Mouse (Mus musculus): ENCODE data around the gene Lhx2. TPM values are rescaled to one million over a fixed set of nuclear protein-coding genes. Genes with fewer than 3 reads are reported as not detected.

The Lhx2 gene
- total and polyA plus RNA-seq, 2 experiments from 2014 or later = 7.3 to 22.2 TPM

DNA sequence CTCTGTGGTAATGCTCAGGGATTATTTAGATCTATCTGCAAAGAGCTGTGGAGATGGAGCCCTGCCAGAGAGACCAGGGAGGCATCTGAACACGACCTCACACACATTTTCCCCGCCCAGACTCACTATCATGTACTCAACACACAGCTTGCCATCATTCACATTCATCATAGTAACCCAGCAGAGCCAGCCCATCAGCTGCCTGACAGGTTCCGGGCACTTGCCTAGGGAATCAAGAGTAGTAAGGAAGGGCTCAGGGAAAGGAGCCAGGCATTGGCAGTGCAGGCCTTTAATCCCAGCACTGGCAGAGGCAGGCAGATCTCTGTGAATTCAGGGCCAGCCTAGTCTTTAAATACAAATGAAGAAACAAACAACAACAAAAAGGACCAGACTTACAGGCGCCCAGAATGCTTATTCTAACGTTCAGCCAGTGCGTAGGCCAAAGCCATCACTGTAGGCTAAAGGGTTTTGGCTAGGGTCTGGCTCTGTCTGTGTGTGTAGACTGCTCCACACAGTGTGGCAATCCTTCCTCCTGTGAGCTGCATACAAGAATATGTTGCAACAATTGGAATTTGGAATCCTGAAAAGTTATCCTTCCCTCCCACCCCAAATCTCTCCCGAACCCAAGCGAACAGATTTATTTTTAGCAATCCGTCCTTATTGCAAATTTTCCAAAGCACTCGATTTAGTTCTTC, 48.6 kb downstream of the Lhx2 start:
- Histone ChIP-seq H3K27me3 (ENCODE audit: insufficient read depth, low read length) (no peaks in the 10 kb centered on the region), H3K9me3 (ENCODE audit: low read length) (no peaks in the 10 kb centered on the region), H3K4me1 (ENCODE audit: insufficient read depth, low read length) (no peaks in the 10 kb centered on the region), H3K9ac (replicated peaks; ENCODE audit: low read length) (no peak overlapping the region), H3K36me3 (ENCODE audit: insufficient read depth, low read length) (no peaks in the 10 kb centered on the region), H3K4me3 (ENCODE audit: low read length) (no peak overlapping the region), H3K4me2 (ENCODE audit: low read depth, low read length) (no peak overlapping the region), H3K27ac (no peak overlapping the region)
- DNase-seq (ENCODE audit: low spot score) (no peak), ATAC-seq (no peak)
- 80% methylated on average over 10 of the region's 10 CpGs for WGBS
- TF ChIP-seq CTCF (IDR thresholded peaks at IDR 0.05; ENCODE audit: low read depth) = no peak

GRCm38 (mm10) chr2:38394977-38395868, 56.1 kb downstream of the Lhx2 start:
- H3K4me2 ChIP-seq (ENCODE audit: low read depth, low read length) = no peak overlapping the region
- 41% methylated on average over 17 of the region's 17 CpGs for WGBS
- H3K9ac ChIP-seq (replicated peaks; ENCODE audit: low read length) = no peak overlapping the region
- TF ChIP-seq CTCF (IDR thresholded peaks at IDR 0.05; ENCODE audit: low read depth) = no peak
- no peaks in the 10 kb centered on the region for H3K4me1 ChIP-seq (ENCODE audit: insufficient read depth, low read length)
- H3K27me3 ChIP-seq (ENCODE audit: insufficient read depth, low read length) = no peaks in the 10 kb centered on the region
- H3K9me3 ChIP-seq (ENCODE audit: low read length) = no peaks in the 10 kb centered on the region
- ATAC-seq (peak; percentile 75), DNase-seq (ENCODE audit: low spot score) (peak; percentile 75)
- no peak overlapping the region for H3K4me3 ChIP-seq (ENCODE audit: low read length)
- no peak overlapping the region for H3K27ac ChIP-seq
- H3K36me3 ChIP-seq (ENCODE audit: insufficient read depth, low read length) = no peaks in the 10 kb centered on the region

- no peak overlapping the region for H3K9ac ChIP-seq (replicated peaks; ENCODE audit: low read length)
- TF ChIP-seq CTCF (IDR thresholded peaks at IDR 0.05; ENCODE audit: low read depth) = no peak
- H3K4me3 ChIP-seq (ENCODE audit: low read length) = no peak overlapping the region
- H3K9me3 ChIP-seq (ENCODE audit: low read length) = no peaks in the 10 kb centered on the region
- H3K4me1 ChIP-seq (ENCODE audit: insufficient read depth, low read length) = no peaks in the 10 kb centered on the region
- H3K27ac ChIP-seq = no peak overlapping the region
- ATAC-seq (0 out of 2 replicates have a peak, but pooled peaks have one; percentile 11), DNase-seq (ENCODE audit: low spot score) (no peak)
- no peak overlapping the region for H3K4me2 ChIP-seq (ENCODE audit: low read depth, low read length)
- no peaks in the 10 kb centered on the region for H3K36me3 ChIP-seq (ENCODE audit: insufficient read depth, low read length)
- no peaks in the 10 kb centered on the region for H3K27me3 ChIP-seq (ENCODE audit: insufficient read depth, low read length)
Measured at GRCm38 (mm10) chr2:38395869-38396236, 56.8 kb downstream of the Lhx2 start.

DNA sequence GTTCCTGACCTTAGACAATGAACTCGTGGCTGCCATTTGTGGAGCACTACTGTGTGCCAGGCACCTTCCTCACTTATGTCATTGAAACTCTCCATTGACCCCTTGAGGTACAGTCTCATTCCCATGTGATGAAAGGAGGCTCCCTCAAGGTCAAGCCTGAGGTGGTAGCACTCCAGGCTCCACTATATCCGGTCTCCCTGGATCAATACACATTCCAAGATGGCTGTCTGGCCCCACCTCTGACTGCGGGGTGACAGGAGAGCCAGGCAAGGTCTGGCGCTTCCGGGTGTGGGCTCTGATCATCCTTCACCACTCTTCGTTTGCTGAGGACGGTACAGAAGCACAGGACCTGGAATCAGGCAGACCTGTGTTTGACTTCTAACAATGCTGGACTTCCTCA, 58.2 kb downstream of the Lhx2 start:
- no peak for TF ChIP-seq CTCF (IDR thresholded peaks at IDR 0.05; ENCODE audit: low read depth)
- no peak for ATAC-seq
- Histone ChIP-seq H3K27me3 (ENCODE audit: insufficient read depth, low read length) (no peaks in the 10 kb centered on the region), H3K9ac (replicated peaks; ENCODE audit: low read length) (no peak overlapping the region), H3K36me3 (ENCODE audit: insufficient read depth, low read length) (no peaks in the 10 kb centered on the region), H3K4me3 (ENCODE audit: low read length) (no peak overlapping the region), H3K27ac (no peak overlapping the region), H3K4me2 (ENCODE audit: low read depth, low read length) (no peak overlapping the region), H3K4me1 (ENCODE audit: insufficient read depth, low read length) (no peaks in the 10 kb centered on the region), H3K9me3 (ENCODE audit: low read length) (no peaks in the 10 kb centered on the region)
- 83% methylated on average over 7 of the region's 7 CpGs for WGBS
- no peak for DNase-seq (ENCODE audit: low spot score)

GRCm38 (mm10) chr2:38397882-38398281, 58.8 kb downstream of the Lhx2 start:
- Histone ChIP-seq H3K27ac (no peak overlapping the region), H3K4me1 (ENCODE audit: insufficient read depth, low read length) (no peaks in the 10 kb centered on the region), H3K27me3 (ENCODE audit: insufficient read depth, low read length) (no peaks in the 10 kb centered on the region), H3K9ac (replicated peaks; ENCODE audit: low read length) (no peak overlapping the region), H3K4me2 (ENCODE audit: low read depth, low read length) (no peak overlapping the region), H3K36me3 (ENCODE audit: insufficient read depth, low read length) (no peaks in the 10 kb centered on the region), H3K9me3 (ENCODE audit: low read length) (no peaks in the 10 kb centered on the region), H3K4me3 (ENCODE audit: low read length) (no peak overlapping the region)
- TF ChIP-seq CTCF (IDR thresholded peaks at IDR 0.05; ENCODE audit: low read depth) = no peak
- 71% methylated on average over 6 of the region's 6 CpGs for WGBS
- DNase-seq (ENCODE audit: low spot score) (no peak), ATAC-seq (no peak)

- H3K27me3 ChIP-seq (ENCODE audit: insufficient read depth, low read length) = no peaks in the 10 kb centered on the region
Measured at GRCm38 (mm10) chr2:38402611-38403010, 63.5 kb downstream of the Lhx2 start.

More at GRCm38 (mm10) chr2:38402611-38403010, 63.5 kb downstream of the Lhx2 start:
- Histone ChIP-seq H3K9ac (replicated peaks; ENCODE audit: low read length) (no peak overlapping the region), H3K4me3 (ENCODE audit: low read length) (no peak overlapping the region), H3K4me1 (ENCODE audit: insufficient read depth, low read length) (no peaks in the 10 kb centered on the region; the same call in 1 of the 2 replicates), H3K9me3 (ENCODE audit: low read length) (no peaks in the 10 kb centered on the region), H3K4me2 (ENCODE audit: low read depth, low read length) (no peak overlapping the region), H3K27ac (no peak overlapping the region), H3K36me3 (ENCODE audit: insufficient read depth, low read length) (no peaks in the 10 kb centered on the region)
- DNase-seq (ENCODE audit: low spot score) = no peak
- no peak for ATAC-seq
- no peak for TF ChIP-seq CTCF (IDR thresholded peaks at IDR 0.05; ENCODE audit: low read depth)
- WGBS = 93% methylated on average over 1 of the region's 1 CpGs

Data from hindbrain, postnatal 0 days (tissue).